Mouse (Mus musculus) kidney, adult 18-20 months (tissue): ENCODE data around the gene Rock2.
"Not testable (repeated sequence)": the region's sequence is repeated elsewhere in the genome, so short reads cannot be mapped to it uniquely, and the experiment has no call there.

ENCODE experiments used
- DNase-seq: peaks from one replicate; pipeline ENCODE4 v3.0.0; 2021

Gene Rock2

GRCm38 (mm10) chr12:17009466-17009865 lies 114.8 kb downstream of the Rock2 start:
- no peak for DNase-seq

GRCm38 (mm10) chr12:17011100-17011870 lies 116.6 kb downstream of the Rock2 start, which contains the start of gene 2410004P03Rik:
Gene 2410004P03Rik, minus strand, starts transcription at chr12:17011727.
- peak; percentile 74 for DNase-seq

GRCm38 (mm10) chr12:17012067-17012899 lies 117.6 kb downstream of the Rock2 start:
- DNase-seq = no peak

GRCm38 (mm10) chr12:17015711-17016110 lies 121.0 kb downstream of the Rock2 start:
- no peak for DNase-seq

- peak; percentile 52 for DNase-seq
Measured at GRCm38 (mm10) chr12:17018468-17018867, 123.8 kb downstream of the Rock2 start.

GRCm38 (mm10) chr12:17021125-17021524 lies 126.4 kb downstream of the Rock2 start:
- not testable (repeated sequence) for DNase-seq

- DNase-seq = no peak
Measured at GRCm38 (mm10) chr12:17022145-17022544, 127.5 kb downstream of the Rock2 start.

GRCm38 (mm10) chr12:17024554-17025110 lies 129.9 kb downstream of the Rock2 start:
- no peak for DNase-seq

GRCm38 (mm10) chr12:17032694-17033463 lies 138.2 kb downstream of the Rock2 start:
- peak; percentile 66 for DNase-seq

- no peak for DNase-seq
Measured at GRCm38 (mm10) chr12:17033464-17033841, 138.8 kb downstream of the Rock2 start.

- DNase-seq = no peak
Measured at GRCm38 (mm10) chr12:17034671-17035070, 140.0 kb downstream of the Rock2 start.

GRCm38 (mm10) chr12:17035128-17035527 lies 140.4 kb downstream of the Rock2 start:
- peak; percentile 14 for DNase-seq

- no peak for DNase-seq
Measured at GRCm38 (mm10) chr12:17036532-17036931, 141.8 kb downstream of the Rock2 start.

- DNase-seq = no peak
Measured at GRCm38 (mm10) chr12:17037053-17037610, 142.4 kb downstream of the Rock2 start.
